Mouse (Mus musculus): ENCODE data around the gene Tedc1. TPM values are rescaled to one million over a fixed set of nuclear protein-coding genes. Genes with fewer than 3 reads are reported as not detected.
A peak's percentile ranks its signal among the peaks of the same experiment; 100 is the strongest.

Tedc1 gene
- polyA plus RNA-seq, 1 experiment from 2014 or later = 6.8 TPM

GRCm38 (mm10) chr12:113168031-113168536 lies 11.9 kb downstream of the Tedc1 start:
- H3K9me3 ChIP-seq (ENCODE audit: control insufficient read depth) = no peaks in the 10 kb centered on the region
- H3K4me3 ChIP-seq (ENCODE audit: low read depth, low read length) = no peak overlapping the region
- H3K27me3 ChIP-seq (replicated peaks; ENCODE audit: control insufficient read depth, insufficient read depth, low read length) = no peaks in the 10 kb centered on the region
- no peak for TF ChIP-seq CTCF (IDR thresholded peaks at IDR 0.05; ENCODE audit: low read depth)
- no peak overlapping the region for H3K27ac ChIP-seq (ENCODE audit: low read depth, low read length)
- no peak overlapping the region for H3K4me2 ChIP-seq (replicated peaks; ENCODE audit: low read depth)
- no peak overlapping the region for H3K9ac ChIP-seq (ENCODE audit: low read depth, low read length)
- ATAC-seq = no peak
- WGBS = 67% methylated on average over 9 of the region's 9 CpGs
- no peaks in the 10 kb centered on the region for H3K4me1 ChIP-seq (replicated peaks; ENCODE audit: control insufficient read depth, insufficient read depth, low read length)
- H3K36me3 ChIP-seq (ENCODE audit: control insufficient read depth, insufficient read depth) = 0 out of 2 replicates have a peak, but pooled peaks cover 10% of the 10 kb centered on the region

- H3K4me1 ChIP-seq (replicated peaks; ENCODE audit: control insufficient read depth, insufficient read depth, low read length) = no peaks in the 10 kb centered on the region
- WGBS = 80% methylated on average over 18 of the region's 18 CpGs
- ATAC-seq = no peak
- no peak overlapping the region for H3K27ac ChIP-seq (ENCODE audit: low read depth, low read length)
- no peak overlapping the region for H3K4me2 ChIP-seq (replicated peaks; ENCODE audit: low read depth)
- TF ChIP-seq CTCF (IDR thresholded peaks at IDR 0.05; ENCODE audit: low read depth) = no peak
- no peak overlapping the region for H3K9ac ChIP-seq (ENCODE audit: low read depth, low read length)
- no peaks in the 10 kb centered on the region for H3K27me3 ChIP-seq (replicated peaks; ENCODE audit: control insufficient read depth, insufficient read depth, low read length)
- H3K9me3 ChIP-seq (ENCODE audit: control insufficient read depth) = no peaks in the 10 kb centered on the region
- no peaks in the 10 kb centered on the region for H3K36me3 ChIP-seq (ENCODE audit: control insufficient read depth, insufficient read depth)
- H3K4me3 ChIP-seq (ENCODE audit: low read depth, low read length) = no peak overlapping the region
These were observed 20.9 kb downstream of the Tedc1 start for GRCm38 (mm10) chr12:113176960-113177725.

- Histone ChIP-seq H3K9ac (ENCODE audit: low read depth, low read length) (no peak overlapping the region), H3K9me3 (ENCODE audit: control insufficient read depth) (no peaks in the 10 kb centered on the region), H3K36me3 (ENCODE audit: control insufficient read depth, insufficient read depth) (no peaks in the 10 kb centered on the region), H3K27me3 (replicated peaks; ENCODE audit: control insufficient read depth, insufficient read depth, low read length) (peaks cover 16% of the 10 kb centered on the region), H3K4me2 (replicated peaks; ENCODE audit: low read depth) (no peak overlapping the region), H3K27ac (ENCODE audit: low read depth, low read length) (no peak overlapping the region), H3K4me1 (replicated peaks; ENCODE audit: control insufficient read depth, insufficient read depth, low read length) (0 out of 2 replicates have a peak, but pooled peaks cover under 1% of the 10 kb centered on the region), H3K4me3 (ENCODE audit: low read depth, low read length) (no peak overlapping the region)
- TF ChIP-seq CTCF (IDR thresholded peaks at IDR 0.05; ENCODE audit: low read depth) = no peak
- WGBS = 31% methylated on average over 4 of the region's 4 CpGs
- ATAC-seq = no peak
These were observed 24.8 kb downstream of the Tedc1 start for GRCm38 (mm10) chr12:113181020-113181419.

- 0 out of 2 replicates have a peak, but pooled peaks cover 4% of the 10 kb centered on the region for H3K4me1 ChIP-seq (replicated peaks; ENCODE audit: control insufficient read depth, insufficient read depth, low read length)
- TF ChIP-seq CTCF (IDR thresholded peaks at IDR 0.05; ENCODE audit: low read depth) = no peak
- H3K9me3 ChIP-seq (ENCODE audit: control insufficient read depth) = no peaks in the 10 kb centered on the region
- H3K27ac ChIP-seq (ENCODE audit: low read depth, low read length) = no peak overlapping the region
- 63% methylated on average over 5 of the region's 5 CpGs for WGBS
- H3K4me2 ChIP-seq (replicated peaks; ENCODE audit: low read depth) = no peak overlapping the region
- no peak for ATAC-seq
- H3K4me3 ChIP-seq (ENCODE audit: low read depth, low read length) = no peak overlapping the region
- H3K27me3 ChIP-seq (replicated peaks; ENCODE audit: control insufficient read depth, insufficient read depth, low read length) = peaks cover 40% of the 10 kb centered on the region
- H3K9ac ChIP-seq (ENCODE audit: low read depth, low read length) = no peak overlapping the region
- H3K36me3 ChIP-seq (ENCODE audit: control insufficient read depth, insufficient read depth) = no peaks in the 10 kb centered on the region
These were observed 28.7 kb downstream of the Tedc1 start for GRCm38 (mm10) chr12:113184945-113185344.

GRCm38 (mm10) chr12:113185442-113186291 lies 29.4 kb downstream of the Tedc1 start, which contains the start of gene Tmem121:
Gene Tmem121 (plus strand): TSS chr12:113185930.
- no peak for TF ChIP-seq CTCF (IDR thresholded peaks at IDR 0.05; ENCODE audit: low read depth)
- H3K4me2 ChIP-seq (replicated peaks; ENCODE audit: low read depth) = peak within 1 kb of the TSS; percentile 81
- 0 out of 2 replicates have a peak within 1 kb of the TSS, but pooled peaks have one; percentile 17 for H3K9ac ChIP-seq (ENCODE audit: low read depth, low read length)
- H3K4me1 ChIP-seq (replicated peaks; ENCODE audit: control insufficient read depth, insufficient read depth, low read length) = 0 out of 2 replicates have a peak, but pooled peaks cover 4% of the 10 kb centered on the region
- H3K9me3 ChIP-seq (ENCODE audit: control insufficient read depth) = no peaks in the 10 kb centered on the region
- 2% methylated on average over 61 of the region's 63 CpGs for WGBS
- H3K36me3 ChIP-seq (ENCODE audit: control insufficient read depth, insufficient read depth) = no peaks in the 10 kb centered on the region
- ATAC-seq = 0 out of 2 replicates have a peak, but pooled peaks have one; percentile 8
- peaks cover 40% of the 10 kb centered on the region for H3K27me3 ChIP-seq (replicated peaks; ENCODE audit: control insufficient read depth, insufficient read depth, low read length)
- H3K4me3 ChIP-seq (ENCODE audit: low read depth, low read length) = peak within 1 kb of the TSS; percentile 51
- H3K27ac ChIP-seq (ENCODE audit: low read depth, low read length) = no peak within 1 kb of the TSS
